Mouse (Mus musculus) thymus, postnatal 10 days (tissue): ENCODE measurements around the gene Prelp.

Experiments used
- DNase-seq, 2 experiments: peaks; one replicate each; pipeline ENCODE4 v3.0.0; 2021; ENCODE audit warnings: low spot score in 2 of 2

Gene Prelp

GRCm38 (mm10) chr1:133899043-133899542, 22.1 kb downstream of the Prelp start:
- DNase-seq, result no peak

- DNase-seq, result no peak
Observed at GRCm38 (mm10) chr1:133897293-133897692, 23.9 kb downstream of the Prelp start.

DNA sequence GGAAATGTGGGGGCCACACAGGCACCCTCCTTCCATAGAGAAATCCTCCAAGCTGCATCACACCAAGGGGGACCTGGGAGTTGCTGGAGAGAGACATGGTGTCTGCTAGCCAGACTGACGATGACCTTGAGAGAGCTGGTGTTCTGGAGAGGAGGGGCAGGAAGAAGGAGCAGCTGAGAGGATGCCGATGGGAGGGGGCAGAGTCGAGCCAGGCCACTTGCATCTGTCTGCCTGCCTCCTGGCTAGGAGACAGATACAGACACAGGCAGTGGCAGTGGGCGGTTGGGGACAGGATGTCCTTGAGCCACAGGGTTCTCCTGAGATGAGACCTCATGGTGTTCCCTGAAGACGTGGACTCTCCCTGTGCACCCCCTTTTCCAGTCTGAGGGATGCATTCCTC, 29.7 kb downstream of the Prelp start:
- DNase-seq, result no peak

DNA sequence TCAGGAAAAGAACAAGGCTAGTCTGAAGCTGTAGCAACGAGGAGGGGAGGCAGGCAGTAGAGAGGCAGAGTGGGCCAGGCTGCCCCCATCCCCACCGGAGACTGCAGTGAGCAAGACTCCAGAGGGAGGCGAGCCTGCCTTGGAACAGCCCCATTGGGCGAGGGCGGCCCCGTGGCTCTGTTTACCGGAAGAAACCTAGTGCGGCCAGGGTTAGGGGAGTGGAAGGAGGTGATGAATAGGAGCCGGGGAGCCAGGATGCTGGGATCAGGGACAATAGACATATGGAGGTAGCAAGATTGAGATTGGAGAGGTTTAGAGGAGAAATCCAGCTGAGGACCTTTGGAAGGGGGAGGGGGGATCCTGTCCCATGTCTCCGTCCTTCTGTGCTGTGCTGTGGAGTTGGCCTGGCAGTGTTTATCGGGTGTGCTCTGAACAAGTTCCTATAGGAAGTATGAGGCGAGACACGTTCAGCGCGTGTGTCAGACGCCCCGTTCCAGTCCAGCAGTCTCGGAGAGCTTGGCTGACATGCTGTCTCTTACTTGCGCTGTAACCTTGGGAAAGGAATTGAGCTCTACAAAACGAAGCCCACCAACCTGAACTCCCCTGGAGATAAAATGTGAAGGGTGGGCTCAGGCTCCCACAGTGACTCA, 31.1 kb downstream of the Prelp start:
- no peak for DNase-seq

DNA sequence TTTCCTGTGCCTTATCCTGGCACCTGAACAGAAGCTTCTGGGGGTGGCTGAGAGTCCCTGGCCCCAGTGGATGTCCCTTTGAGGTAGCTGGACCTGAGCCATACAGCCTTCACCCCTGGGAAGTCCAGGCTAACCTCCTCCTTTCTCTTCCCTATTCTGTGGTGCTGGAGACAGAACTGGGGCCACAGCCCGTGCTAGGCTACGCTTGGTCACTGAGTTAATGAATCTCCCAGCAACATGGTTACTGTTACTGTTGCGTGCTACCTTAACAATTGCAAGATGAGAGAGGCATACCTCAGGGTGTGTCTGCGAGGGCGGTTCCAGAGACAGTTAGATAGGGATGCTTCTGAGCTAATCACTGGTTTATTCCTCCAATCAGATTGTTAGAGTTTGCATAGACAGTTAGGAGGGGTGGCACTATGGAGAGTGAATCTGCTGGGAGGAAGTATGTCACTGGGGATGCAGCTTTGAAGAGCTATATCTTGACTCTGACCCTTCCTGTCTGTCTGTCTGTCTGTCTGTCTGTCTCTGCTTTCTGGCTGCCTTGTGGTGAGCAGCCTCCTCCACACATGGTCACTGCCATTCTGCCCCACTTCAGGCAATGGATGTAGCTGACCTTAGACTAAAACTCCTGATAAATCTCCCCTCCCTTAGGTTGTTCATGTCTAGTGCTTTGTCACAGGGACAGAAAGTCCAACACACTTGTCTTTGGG, 33.5 kb downstream of the Prelp start:
- no peak for DNase-seq

- DNase-seq, result no peak
Observed at GRCm38 (mm10) chr1:133887044-133887443, 34.2 kb downstream of the Prelp start.

DNA sequence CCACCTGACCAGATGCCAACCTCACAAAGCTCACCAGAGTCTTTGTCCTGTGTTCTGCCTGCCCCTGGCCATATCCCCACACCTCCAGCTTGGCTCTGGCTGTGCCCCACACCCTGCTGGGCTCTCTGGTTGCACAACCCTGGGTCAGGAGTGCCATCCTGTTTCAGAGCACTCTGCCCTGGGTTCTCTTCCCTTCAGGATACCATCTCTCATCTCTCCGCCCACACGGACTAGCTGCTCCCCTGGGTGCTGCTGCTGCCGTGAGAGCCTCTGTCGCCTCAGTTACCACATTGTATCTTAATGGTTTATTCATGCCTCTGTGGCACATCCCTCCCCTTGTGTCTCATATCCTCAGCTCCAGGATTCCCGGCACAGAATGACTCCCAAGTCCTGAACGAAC, 34.8 kb downstream of the Prelp start:
- no peak for DNase-seq

DNA sequence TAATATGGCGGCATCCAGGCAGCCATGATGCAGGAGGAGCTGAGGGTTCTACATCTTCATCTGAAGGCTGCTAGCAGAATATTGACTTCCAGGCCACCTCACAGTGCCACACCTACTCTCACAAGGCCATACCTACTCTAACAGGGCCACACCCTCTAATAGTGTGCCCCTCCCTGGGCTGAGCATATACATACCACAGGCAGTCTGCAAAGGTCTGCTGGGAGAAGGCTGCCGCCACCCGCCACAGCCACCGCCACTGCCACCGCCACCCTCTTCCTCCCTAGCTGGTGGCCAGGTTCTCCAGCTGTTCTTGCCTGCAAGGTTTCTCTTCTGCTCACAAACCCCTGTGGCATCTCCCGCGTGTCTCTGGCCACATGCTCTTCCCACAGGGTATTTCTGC, 35.4 kb downstream of the Prelp start:
- no peak for DNase-seq

DNA sequence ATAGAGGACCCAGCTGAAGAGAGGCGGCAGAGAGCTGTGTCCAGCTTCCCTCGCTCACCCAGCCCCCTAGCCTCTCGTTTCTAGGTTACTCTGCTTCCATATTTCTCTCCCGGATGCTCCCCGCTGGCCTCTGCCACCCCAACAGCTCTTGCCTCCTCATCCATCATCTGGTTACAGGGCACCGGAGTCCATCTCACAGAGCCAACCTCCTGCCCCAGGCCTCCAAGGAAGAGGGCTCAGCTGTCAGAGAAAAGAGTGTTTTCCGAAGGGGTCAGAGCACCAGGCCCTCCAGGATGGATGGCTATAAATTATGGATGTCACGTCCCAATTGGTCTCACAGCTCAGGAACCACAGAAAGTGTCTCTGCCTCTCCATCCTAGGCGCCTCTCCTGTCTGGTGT, 36.5 kb downstream of the Prelp start:
- no peak for DNase-seq

DNA sequence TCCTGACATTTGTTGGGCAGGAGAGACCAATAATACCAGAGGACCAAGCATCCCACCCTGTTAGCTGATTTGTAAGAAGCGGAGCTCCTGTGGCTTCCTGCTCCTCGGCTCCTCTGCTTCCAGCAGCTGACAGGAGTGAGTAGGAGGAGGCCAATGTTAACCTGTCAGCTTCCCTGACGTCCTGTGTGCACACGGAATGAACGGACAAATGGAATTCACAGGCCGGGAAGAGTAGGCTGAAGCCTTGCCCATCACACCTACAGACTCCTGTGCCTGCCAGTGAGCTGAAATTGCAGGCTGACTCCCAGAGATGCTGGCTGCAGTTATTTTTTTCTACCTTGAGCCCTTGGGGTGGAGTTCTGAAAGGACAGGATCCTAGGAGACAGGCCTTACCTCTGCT, 37.1 kb downstream of the Prelp start:
- DNase-seq, result no peak

DNA sequence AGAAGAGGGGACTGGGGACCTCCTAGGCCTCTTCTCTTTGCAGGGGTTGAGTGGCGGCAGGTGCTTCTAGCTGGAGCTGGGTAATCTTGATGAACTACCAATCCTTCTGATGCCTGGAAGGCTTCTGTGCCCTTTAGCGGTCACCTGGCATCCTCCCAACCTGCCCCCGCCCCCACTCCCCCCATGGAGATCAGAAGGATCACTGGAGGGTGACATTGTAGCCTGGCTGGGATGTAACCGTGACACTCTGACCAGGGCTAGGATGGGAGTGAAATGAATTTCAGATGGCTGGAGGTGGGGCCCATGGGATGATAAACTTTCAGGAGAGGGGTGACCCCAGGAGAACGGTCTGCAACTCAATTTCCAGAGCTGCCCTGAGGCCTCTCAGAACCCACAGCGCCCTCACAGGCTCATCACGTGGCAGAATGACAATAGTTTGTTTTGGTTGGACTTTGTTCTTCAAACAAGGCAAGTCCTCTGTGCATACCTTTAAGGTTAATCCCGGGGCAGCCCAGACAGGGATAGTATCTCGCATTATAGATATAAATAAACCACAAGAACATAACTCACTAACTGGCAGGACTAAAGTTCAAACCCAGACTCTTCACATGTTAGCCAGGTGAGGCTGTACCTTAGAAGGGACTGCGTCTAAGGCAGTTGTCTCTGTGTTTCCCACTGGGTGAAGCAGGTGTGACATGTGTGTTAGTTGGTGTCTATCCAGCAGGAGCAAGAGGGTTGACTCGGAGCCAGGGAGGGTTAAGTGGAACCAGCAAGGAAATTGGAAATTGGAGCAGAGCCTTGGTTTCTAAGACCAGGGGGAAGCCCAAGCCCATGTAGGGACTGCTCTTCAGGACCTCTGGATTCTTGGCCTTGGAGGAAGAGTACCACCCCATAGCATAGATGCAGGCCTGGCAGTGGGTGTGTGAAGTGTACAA, 38.7 kb downstream of the Prelp start:
- no peak for DNase-seq

DNA sequence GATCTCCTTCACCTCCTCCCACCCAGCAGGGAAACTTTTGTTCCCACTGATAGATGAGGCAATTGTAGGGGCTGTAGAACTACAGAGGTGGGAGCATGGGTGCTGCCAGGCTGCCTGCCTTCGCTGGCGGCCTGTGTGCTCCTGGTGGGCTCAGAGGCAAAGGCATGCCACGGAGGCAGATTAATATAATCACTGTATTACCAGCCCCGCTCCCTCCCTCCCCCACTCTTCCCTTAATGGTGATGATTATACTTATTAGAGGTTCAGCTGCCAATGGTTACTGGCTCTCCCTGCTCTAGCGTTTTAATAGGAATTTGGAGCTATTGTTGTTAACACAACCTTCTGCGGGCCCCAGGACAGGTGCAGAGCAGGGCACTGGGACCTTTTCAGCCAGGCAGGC, 39.4 kb downstream of the Prelp start:
- no peak for DNase-seq

GRCm38 (mm10) chr1:133878825-133879423, 42.3 kb downstream of the Prelp start:
- no peak for DNase-seq

- no peak for DNase-seq
Observed at GRCm38 (mm10) chr1:133876936-133877335, 44.3 kb downstream of the Prelp start.

DNA sequence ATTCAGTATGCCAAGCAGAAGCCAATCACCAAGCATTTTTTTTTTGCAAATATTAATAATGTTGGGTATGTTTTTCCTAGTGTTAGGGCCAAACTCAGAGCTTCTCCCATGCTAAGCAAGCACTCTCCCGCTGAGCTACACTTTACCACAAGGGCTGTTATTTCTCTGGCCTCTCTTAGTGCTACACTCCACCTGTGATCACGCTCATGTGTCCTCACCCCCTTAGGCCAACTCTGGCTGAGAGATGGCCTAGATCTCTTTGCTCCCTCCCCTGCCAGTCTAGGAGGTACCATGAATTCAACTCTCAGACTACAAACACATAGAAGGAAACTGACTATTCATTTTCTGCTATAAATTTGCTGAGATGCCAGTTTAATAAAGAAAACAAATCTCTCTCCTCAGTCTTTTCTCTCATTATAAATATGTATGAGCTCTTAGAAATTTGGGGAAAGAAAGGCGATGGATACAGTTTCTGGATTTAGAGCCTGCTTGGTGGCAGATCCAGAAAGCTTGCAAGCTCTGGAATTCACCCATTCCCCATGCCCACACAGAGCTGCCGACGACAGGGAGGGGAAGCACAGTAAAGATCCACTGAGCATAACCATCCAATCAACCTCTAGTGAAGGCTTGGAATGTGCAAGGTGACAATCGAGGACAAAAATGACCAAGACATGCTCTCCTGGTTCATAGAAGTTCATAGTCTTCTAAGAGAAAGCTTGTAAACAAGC, 48.0 kb downstream of the Prelp start:
- no peak for DNase-seq

DNA sequence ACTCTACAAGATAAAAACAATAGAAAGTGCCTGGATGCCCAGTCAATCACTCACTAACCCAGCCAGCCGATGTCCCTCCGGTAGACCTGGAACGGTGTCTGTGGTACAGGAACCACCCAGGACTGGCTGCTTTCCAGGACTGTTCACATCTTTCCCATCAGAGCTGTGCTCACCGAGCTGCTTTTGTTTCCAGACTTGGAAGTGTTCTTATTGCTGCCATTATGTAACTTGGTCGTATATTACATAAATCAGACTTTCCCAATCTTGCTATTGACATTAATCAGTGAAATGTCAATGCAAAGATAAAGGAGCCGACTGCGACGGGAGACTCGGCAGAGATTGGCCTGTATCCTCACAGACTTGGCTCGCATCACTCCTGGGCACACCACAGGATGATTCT, 50.0 kb downstream of the Prelp start:
- no peak for DNase-seq

- no peak for DNase-seq
Observed at GRCm38 (mm10) chr1:133869221-133869620, 52.0 kb downstream of the Prelp start.

DNA sequence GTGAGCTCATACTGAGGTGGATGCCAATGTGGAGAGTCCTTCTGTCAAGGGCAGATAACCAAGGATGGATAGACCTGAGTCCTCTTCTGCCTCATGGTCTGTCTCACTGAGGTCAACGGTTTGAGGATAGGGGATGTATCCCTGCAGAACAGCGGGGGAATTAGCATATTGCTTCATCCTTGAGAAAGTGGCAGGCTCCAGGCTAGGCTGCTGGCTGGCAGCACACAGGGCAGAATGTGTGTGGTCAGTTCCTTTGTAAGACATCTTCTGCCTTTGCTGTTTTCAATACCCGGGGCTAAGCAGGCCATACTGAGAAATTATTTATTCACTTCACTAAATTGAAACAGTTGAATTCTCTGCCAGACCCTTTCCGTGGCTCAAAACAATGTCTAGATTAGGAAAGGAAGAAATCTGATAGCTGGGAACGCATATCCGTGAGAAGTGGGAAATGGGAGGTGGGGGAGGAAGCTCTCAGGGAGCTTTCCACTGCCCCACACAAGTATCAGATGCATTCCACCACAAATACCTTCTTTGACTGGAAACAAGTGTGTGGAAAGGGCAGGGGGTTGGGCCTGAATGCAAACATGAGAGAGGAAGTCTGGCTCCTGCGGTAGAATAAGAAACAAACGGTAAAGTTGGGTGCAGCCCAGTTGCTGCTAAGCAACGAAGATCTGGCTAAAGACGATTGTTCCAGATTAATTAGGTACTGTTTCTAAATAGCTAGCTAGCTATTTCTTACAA, 57.8 kb downstream of the Prelp start:
- no peak for DNase-seq

DNA sequence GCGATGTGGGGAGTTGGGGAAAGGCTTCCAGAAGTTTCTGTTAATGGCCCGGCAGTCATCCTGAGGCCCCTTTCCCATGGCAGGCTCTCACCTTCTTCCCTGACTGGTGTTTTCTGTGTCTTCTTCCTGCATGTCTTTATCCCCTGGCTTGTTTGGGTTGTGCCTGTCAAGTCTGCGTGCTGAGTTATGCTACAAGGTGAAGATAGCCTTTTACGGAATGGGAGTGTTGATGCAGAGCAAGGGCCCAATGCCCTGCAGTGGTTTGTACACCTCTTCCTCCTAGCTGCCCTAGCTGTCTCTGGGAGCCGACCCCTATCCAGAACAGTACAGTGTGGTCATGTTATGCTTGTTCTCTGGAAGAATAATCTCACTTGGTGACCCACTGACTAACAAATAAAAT, 60.2 kb downstream of the Prelp start:
- DNase-seq, result no peak
